Mouse (Mus musculus) neural tube, embryonic 11.5 days (tissue): ENCODE results near the gene Pcdh9. TPM values are rescaled to one million over a fixed set of nuclear protein-coding genes. Genes with fewer than 3 reads are reported as not detected.

Experiments
- ATAC-seq: fragments of 200-750 bp; cut with Nextera tagmentation; 2 replicates; pipeline ENCODE4 v1.8.0; 2017; ENCODE audit warnings: moderate number of reproducible peaks, mild to moderate bottlenecking, moderate TSS enrichment, moderate library complexity; ENCODE audit not compliant: insufficient read depth, low FRiP score, low TSS enrichment
- DNase-seq: peaks from one replicate; pipeline ENCODE4 v3.0.0-alpha.2; 2015; ENCODE audit warnings: low spot score
- H3K27ac ChIP-seq: fragments of 300-500 bp; sonication (generic); 2 replicates; pipeline ENCODE4 v1.5.1; 2014; ENCODE audit warnings: low read depth, mild to moderate bottlenecking, low read length
- H3K27me3 ChIP-seq: fragments of 300-500 bp; sonication (generic); 2 replicates; pipeline ENCODE4 v1.6.1; 2014; ENCODE audit warnings: mild to moderate bottlenecking, low read length, mixed read lengths; ENCODE audit not compliant: control insufficient read depth, insufficient read depth
- H3K36me3 ChIP-seq: fragments of 300-500 bp; sonication (generic); 2 replicates; pipeline ENCODE4 v1.6.1; 2014; ENCODE audit warnings: mild to moderate bottlenecking, low read length, moderate library complexity, mixed read lengths; ENCODE audit not compliant: control insufficient read depth, insufficient read depth
- H3K4me1 ChIP-seq: fragments of 300-500 bp; sonication (generic); 2 replicates; pipeline ENCODE4 v1.6.1; 2014; ENCODE audit warnings: low read length, mixed read lengths; ENCODE audit not compliant: control insufficient read depth, insufficient read depth
- H3K4me2 ChIP-seq: fragments of 300-500 bp; sonication (generic); 2 replicates; pipeline ENCODE4 v1.6.1; 2014; ENCODE audit warnings: low read depth, mild to moderate bottlenecking, moderate library complexity
- H3K4me3 ChIP-seq: fragments of 300-500 bp; sonication (generic); 2 replicates; pipeline ENCODE4 v1.5.1; 2014; ENCODE audit warnings: low read depth, low read length
- H3K9ac ChIP-seq: fragments of 300-500 bp; sonication (generic); 2 replicates; pipeline ENCODE4 v1.6.1; 2014; ENCODE audit warnings: mild to moderate bottlenecking, low read length
- H3K9me3 ChIP-seq: fragments of 300-500 bp; sonication (generic); 2 replicates; pipeline ENCODE4 v1.6.1; 2016; ENCODE audit warnings: low read length; ENCODE audit not compliant: control insufficient read depth
- WGBS: fragments of 180-500 bp; shearing (Covaris S2); extraction: QIAGEN DNeasy Blood & Tissue Kit; methylation state at CpG from one replicate; pipeline ENCODE4 v1.1.7; 2014; 5-methylcytosine and 5-hydroxymethylcytosine counted together
- polyA plus RNA-seq: library from polyadenylated mRNA; unstranded; fragments of >200 nt; fragmentation: Nextera tagmentation; extraction: Ambion mirVana; gene quantifications from 2 replicates; pipeline ENCODE4 v1.2.1, GENCODE M21; 2014

The Pcdh9 gene
- polyA plus RNA-seq, 1 experiment from 2014 or later, result 48.6 TPM

- H3K4me2 ChIP-seq, result no peak overlapping the region
- H3K9ac ChIP-seq, result no peak overlapping the region
- no peaks in the 10 kb centered on the region for H3K36me3 ChIP-seq
- DNase-seq, result no peak
- no peaks in the 10 kb centered on the region for H3K4me1 ChIP-seq
- H3K9me3 ChIP-seq, result no peaks in the 10 kb centered on the region
- no peak for ATAC-seq
- H3K4me3 ChIP-seq, result no peak overlapping the region
- H3K27ac ChIP-seq, result no peak overlapping the region
- WGBS, result 87% methylated on average over 5 of the region's 5 CpGs
- H3K27me3 ChIP-seq, result no peaks in the 10 kb centered on the region
Measured at GRCm38 (mm10) chr14:93675273-93676068, 215.0 kb downstream of the Pcdh9 start.

- Histone ChIP-seq H3K27me3 (no peaks in the 10 kb centered on the region), H3K36me3 (no peaks in the 10 kb centered on the region), H3K4me1 (no peaks in the 10 kb centered on the region), H3K4me2 (no peak overlapping the region), H3K9me3 (no peaks in the 10 kb centered on the region), H3K9ac (no peak overlapping the region), H3K4me3 (no peak overlapping the region), H3K27ac (no peak overlapping the region)
- 82% methylated on average over 9 of the region's 9 CpGs for WGBS
- DNase-seq (no peak), ATAC-seq (no peak)
Measured at GRCm38 (mm10) chr14:93653986-93654757, 236.3 kb downstream of the Pcdh9 start.

- H3K36me3 ChIP-seq, result no peaks in the 10 kb centered on the region
- no peak overlapping the region for H3K4me3 ChIP-seq
- no peak overlapping the region for H3K27ac ChIP-seq
- 53% methylated on average over 2 of the region's 2 CpGs for WGBS
- no peaks in the 10 kb centered on the region for H3K4me1 ChIP-seq
- ATAC-seq (peak; percentile 61; the same call in 1 of the 2 replicates), DNase-seq (no peak)
- H3K9ac ChIP-seq, result no peak overlapping the region
- no peak overlapping the region for H3K4me2 ChIP-seq
- no peaks in the 10 kb centered on the region for H3K9me3 ChIP-seq
- H3K27me3 ChIP-seq, result no peaks in the 10 kb centered on the region
Measured at GRCm38 (mm10) chr14:93627241-93627640, 263.2 kb downstream of the Pcdh9 start.

GRCm38 (mm10) chr14:93624144-93624543, 266.3 kb downstream of the Pcdh9 start:
- no peak overlapping the region for H3K4me2 ChIP-seq
- H3K27ac ChIP-seq, result no peak overlapping the region
- no peaks in the 10 kb centered on the region for H3K4me1 ChIP-seq
- WGBS, result 76% methylated on average over 1 of the region's 1 CpGs
- no peaks in the 10 kb centered on the region for H3K36me3 ChIP-seq
- H3K27me3 ChIP-seq, result no peaks in the 10 kb centered on the region
- no peak overlapping the region for H3K4me3 ChIP-seq
- no peaks in the 10 kb centered on the region for H3K9me3 ChIP-seq
- ATAC-seq, result no peak
- no peak overlapping the region for H3K9ac ChIP-seq
- no peak for DNase-seq

GRCm38 (mm10) chr14:93621211-93621610, 269.3 kb downstream of the Pcdh9 start:
- Histone ChIP-seq H3K9me3 (no peaks in the 10 kb centered on the region), H3K4me3 (no peak overlapping the region), H3K27me3 (no peaks in the 10 kb centered on the region), H3K9ac (no peak overlapping the region), H3K36me3 (no peaks in the 10 kb centered on the region), H3K4me1 (no peaks in the 10 kb centered on the region), H3K27ac (no peak overlapping the region), H3K4me2 (no peak overlapping the region)
- 75% methylated on average over 9 of the region's 9 CpGs for WGBS
- ATAC-seq (no peak), DNase-seq (no peak)

GRCm38 (mm10) chr14:93607546-93607945, 282.9 kb downstream of the Pcdh9 start:
- Histone ChIP-seq H3K9ac (no peak overlapping the region), H3K4me3 (no peak overlapping the region), H3K9me3 (no peaks in the 10 kb centered on the region), H3K36me3 (no peaks in the 10 kb centered on the region), H3K4me1 (no peaks in the 10 kb centered on the region), H3K27ac (no peak overlapping the region), H3K4me2 (no peak overlapping the region), H3K27me3 (no peaks in the 10 kb centered on the region)
- DNase-seq (no peak), ATAC-seq (no peak)
- 95% methylated on average over 3 of the region's 3 CpGs for WGBS

GRCm38 (mm10) chr14:93599997-93600396, 290.5 kb downstream of the Pcdh9 start:
- WGBS, result 84% methylated on average over 4 of the region's 4 CpGs
- no peak for DNase-seq

GRCm38 (mm10) chr14:93585432-93586024, 305.0 kb downstream of the Pcdh9 start:
- Histone ChIP-seq H3K9me3 (no peaks in the 10 kb centered on the region), H3K27ac (no peak overlapping the region), H3K36me3 (no peaks in the 10 kb centered on the region), H3K4me2 (no peak overlapping the region), H3K4me3 (no peak overlapping the region), H3K4me1 (no peaks in the 10 kb centered on the region), H3K9ac (no peak overlapping the region), H3K27me3 (no peaks in the 10 kb centered on the region)
- DNase-seq (no peak), ATAC-seq (no peak)
- 77% methylated on average over 3 of the region's 3 CpGs for WGBS

More at GRCm38 (mm10) chr14:93599997-93600396, 290.5 kb downstream of the Pcdh9 start:
- Histone ChIP-seq H3K4me2 (no peak overlapping the region), H3K36me3 (no peaks in the 10 kb centered on the region), H3K4me1 (no peaks in the 10 kb centered on the region), H3K9me3 (no peaks in the 10 kb centered on the region), H3K27ac (no peak overlapping the region), H3K9ac (no peak overlapping the region), H3K27me3 (no peaks in the 10 kb centered on the region), H3K4me3 (no peak overlapping the region)
- no peak for ATAC-seq
